Mouse (Mus musculus): ENCODE measurements around the gene Aip.
"Not testable (repeated sequence)": the region's sequence is repeated elsewhere in the genome, so short reads cannot be mapped to it uniquely, and the experiment has no call there.

Aip gene

DNA sequence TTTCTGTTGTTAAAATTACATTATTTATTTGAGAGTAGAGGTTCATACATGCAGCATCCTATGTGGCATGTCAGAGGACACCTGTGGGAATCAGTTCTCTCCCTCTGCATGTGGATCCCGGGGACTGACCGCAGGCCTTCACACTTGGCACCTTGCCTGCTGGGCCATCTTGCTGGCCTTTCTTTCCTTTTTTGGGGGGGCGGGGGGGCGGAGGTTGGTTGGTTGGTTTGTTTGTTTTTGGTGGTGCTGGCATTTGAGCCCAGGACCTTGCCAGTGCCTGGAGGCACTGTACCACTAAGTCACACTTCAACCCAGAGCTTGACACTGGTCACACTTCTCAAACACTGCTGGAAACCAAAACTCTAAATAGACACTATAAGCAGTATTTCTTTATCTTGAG is 8.7 kb upstream of the Aip start:
- no peak for DNase-seq

GRCm38 (mm10) chr19:4131768-4132167 is 6.1 kb upstream of the Aip start:
- DNase-seq, result no peak

DNA sequence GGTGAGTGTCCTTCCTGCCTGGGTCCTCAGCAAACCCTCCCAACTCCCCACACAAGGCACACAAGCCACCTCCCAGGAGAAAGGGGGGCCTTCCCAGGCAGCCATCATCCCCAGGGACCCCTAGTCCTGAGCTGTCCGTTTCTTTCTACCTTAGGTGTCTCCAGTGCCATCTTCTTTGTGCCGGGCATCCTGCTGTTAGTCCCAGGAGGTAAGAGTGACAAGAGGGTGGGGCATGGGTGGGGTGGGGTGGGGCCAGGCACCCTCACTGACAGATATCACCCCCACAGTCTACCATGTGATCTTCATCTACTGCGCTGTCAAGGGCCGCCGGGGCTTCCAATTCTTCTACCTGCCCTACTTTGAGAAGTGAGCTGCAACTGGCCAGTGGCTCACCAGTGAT is 5.4 kb upstream of the Aip start:
- DNase-seq, result no peak

GRCm38 (mm10) chr19:4130106-4130505 is 4.4 kb upstream of the Aip start:
- no peak for DNase-seq

DNA sequence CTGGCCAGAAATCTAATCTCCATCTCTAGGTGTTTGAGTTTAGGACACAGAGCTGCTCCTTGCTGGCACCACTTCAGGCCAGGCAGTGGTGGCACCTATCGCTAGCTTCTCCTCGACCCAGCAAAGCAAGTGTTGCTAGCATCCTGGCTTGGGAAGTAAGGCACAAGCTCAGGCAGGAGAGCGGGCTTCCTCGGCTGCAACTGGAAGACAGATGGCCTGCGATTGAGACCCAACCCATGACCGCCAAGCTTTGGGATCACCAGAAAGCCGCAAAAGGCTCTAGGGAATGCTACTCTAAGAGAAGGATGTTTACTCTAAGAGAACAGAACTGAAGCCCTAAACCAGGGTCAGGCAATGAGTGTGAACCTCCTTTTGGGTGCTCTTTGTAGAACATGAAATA is 3.8 kb upstream of the Aip start:
- DNase-seq, result no peak

GRCm38 (mm10) chr19:4126759-4127495 is 1.3 kb upstream of the Aip start:
- DNase-seq, result peak; percentile 40 to 48

DNA sequence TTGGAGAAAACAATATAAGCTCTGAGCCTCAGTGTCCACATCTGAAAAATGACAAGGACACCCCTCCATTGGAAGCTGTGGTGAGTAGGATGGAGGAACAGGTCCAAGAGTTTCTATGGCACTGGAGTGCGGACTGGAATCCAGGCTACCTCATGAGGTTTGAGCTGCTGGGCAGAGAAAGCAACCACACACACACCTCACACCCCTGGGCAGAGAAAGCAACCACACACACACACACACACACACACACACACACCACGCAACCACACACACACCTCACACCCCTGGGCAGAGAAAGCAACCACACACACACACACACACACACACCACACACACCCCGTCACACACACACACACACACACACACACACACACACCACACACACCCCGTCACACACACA is 390 bp downstream of the Aip start:
- DNase-seq, result not testable (repeated sequence)

GRCm38 (mm10) chr19:4124432-4124831 is 1.2 kb downstream of the Aip start:
- DNase-seq, result no peak

GRCm38 (mm10) chr19:4122411-4123370 is 3.0 kb downstream of the Aip start:
- DNase-seq, result no peak

- not testable (repeated sequence) for DNase-seq
Observed at GRCm38 (mm10) chr19:4121896-4122295, 3.8 kb downstream of the Aip start.

GRCm38 (mm10) chr19:4121097-4121805 is 4.4 kb downstream of the Aip start:
- DNase-seq, result peak; percentile 99

DNA sequence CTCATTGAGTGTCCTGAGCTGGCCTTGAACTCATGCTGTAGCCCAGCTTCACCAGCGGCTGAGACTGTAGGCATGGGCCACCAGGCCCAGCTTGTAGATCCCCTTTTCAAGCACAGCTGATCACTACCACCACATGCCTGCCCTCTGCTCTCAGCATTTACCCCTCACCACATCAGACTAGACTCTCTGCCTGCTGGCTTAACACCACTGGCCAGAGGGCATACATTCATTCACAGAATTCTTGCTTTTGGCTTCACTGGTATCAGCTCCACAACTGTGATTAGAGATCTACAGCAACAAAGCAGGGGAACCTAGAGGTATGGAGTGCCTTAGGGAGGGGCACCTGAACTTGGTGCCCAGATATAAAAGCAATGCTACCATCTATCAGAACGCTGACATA is 5.2 kb downstream of the Aip start:
- DNase-seq, result no peak

DNA sequence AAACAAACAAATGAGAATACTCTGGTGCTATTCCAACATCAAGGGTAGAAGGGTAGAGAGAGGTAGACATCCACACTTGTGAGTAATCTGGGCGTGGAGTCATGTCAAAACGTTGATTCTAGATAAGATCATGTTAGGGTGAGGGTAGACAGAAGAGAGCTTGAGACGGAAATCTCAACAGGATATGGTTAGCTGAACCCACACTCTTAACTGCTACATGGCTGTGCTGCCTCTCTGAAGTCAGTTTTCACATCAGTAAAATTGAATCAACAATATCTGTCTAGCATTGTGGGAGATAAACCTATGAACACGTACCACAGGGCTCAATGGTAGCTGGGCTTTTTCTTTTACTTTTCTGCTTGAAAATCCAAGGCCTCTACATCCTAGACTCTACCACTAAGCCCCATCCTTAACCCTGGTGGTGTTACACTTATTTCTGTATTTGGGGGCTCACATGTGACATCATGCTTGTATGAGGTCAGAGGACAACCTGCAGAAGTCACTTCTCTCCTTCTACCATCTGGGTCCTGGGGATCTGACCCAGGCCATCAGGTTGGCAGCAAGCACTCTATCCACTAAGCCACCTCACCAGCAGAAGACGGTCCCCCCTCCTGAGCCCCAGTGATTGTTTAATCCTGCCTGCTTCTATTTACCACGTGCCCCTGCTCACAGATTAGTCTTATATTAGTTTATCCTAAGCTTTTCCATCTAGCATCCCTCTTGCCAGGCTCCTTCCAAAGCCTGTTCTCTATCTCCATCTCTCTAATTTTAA is 5.8 kb downstream of the Aip start:
- DNase-seq, result no peak

DNA sequence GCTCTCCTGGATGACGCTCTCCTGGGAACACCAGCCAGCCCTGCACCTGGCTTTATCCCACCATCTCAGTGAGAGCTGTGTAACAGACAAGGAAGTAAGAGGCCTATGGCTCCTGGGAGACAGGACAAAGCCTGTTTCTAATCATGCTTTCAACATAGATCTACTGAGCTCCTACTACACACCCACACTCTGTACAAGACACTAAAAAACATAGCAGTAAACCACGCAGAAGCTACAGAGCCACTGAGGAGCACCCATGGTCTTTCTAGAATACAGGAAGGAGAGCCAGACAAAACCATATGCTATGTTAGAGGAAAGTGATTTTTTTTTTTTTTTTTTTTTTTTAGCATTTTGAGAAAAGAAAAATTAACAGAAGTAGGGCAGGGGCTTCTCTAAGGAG is 7.3 kb downstream of the Aip start:
- DNase-seq, result no peak

GRCm38 (mm10) chr19:4117006-4117405 is 8.7 kb downstream of the Aip start:
- DNase-seq, result peak; percentile 35 to 59

- no peak for DNase-seq
Observed at GRCm38 (mm10) chr19:4115816-4116215, 9.8 kb downstream of the Aip start.

DNA sequence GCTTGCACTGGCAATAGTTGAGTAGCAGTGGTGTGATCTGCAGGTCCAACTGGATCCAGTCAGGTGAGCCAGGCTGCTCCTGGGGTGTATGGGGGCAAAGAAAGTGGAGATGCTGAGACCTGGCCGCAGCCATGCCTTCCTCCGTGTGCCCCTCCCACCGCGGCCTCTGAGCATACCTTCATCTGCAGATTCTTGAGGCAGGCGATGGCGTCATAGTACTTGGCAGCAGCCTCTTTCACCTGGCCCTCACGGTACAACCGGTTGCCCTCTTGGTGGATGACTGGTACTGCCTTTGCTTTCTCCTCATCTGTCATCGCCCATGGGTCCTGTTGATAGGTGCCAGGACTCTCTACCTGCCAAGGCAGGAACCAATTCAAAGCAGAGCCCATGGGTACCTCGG is 10.5 kb downstream of the Aip start:
- no peak for DNase-seq

- DNase-seq, result no peak
Observed at GRCm38 (mm10) chr19:4114551-4114950, 11.1 kb downstream of the Aip start.

- peak; percentile 51 to 66 for DNase-seq
Observed at GRCm38 (mm10) chr19:4113806-4114230, 11.8 kb downstream of the Aip start.

DNA sequence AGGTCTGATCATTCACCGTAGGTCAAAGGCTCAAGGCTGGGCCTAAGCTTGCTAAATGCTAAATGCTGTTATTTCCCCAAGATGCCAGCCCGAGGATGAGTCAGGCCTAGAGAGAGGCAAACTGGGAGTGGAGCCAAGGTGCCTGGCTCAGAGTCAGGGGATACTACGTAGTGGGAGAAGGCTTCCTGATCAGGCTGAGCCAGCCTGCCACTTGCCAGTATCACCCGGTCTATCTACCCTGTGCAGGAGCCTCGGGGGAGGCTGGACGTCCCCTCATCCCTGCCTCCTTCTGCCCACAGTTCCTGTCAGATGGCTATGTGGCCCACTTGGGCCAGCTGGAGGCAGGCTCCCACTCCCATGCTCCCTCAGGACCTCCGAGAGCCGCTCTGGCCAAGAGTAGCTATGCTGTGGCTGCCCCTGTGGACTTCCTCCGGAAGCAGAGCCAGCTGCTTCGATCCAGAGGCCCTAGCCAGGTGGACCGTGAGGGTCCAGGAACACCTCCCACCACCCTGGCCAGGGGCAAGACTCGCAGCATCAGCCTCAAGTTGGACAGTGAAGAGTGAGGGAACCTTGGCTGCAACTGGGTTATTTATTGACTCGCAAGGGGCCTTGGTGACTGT is 12.4 kb downstream of the Aip start:
- DNase-seq, result peak; percentile 64 to 75

DNA sequence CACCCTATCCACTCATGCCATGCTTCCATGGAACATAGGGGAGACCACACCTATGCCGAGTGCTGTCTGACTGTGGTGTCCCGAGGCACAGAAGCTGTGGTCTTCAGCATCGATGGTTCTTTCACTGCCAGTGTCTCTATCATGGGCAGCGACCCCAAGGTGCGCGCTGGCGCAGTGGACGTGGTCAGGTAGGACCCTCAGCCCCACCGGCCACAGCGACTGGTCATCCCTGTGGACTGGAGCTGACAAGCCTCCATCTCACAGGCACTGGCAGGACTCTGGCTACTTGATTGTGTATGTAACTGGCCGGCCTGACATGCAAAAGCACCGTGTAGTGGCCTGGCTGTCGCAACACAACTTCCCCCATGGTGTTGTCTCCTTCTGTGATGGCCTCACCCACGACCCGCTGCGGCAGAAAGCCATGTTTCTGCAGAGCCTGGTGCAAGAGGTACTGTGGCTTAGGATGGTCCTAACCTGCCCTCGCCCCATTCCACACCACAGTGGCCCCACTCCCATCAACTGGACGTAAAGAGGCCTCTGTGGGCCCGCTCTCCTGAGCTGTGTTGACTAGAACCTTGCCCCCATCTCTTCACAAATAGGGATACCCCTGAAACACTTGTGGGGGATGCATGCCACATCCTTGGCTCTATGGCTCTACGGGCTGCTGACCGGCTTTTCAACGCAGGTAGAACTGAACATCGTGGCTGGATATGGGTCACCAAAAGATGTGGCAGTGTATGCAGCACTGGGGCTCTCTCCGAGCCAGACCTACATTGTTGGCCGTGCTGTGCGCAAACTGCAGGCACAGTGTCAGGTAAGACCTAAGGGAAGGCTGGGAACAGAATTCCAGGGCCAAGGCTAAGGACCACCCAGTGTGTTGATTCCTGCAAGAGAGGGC is 13.3 kb downstream of the Aip start:
- no peak for DNase-seq
